Mouse (Mus musculus): ENCODE data around the gene Gkap1. TPM values are rescaled to one million over a fixed set of nuclear protein-coding genes. Genes with fewer than 3 reads are reported as not detected.

Gene Gkap1
- polyA plus RNA-seq, 2 experiments from 2014 or later = 0.22 to 0.74 TPM

DNA sequence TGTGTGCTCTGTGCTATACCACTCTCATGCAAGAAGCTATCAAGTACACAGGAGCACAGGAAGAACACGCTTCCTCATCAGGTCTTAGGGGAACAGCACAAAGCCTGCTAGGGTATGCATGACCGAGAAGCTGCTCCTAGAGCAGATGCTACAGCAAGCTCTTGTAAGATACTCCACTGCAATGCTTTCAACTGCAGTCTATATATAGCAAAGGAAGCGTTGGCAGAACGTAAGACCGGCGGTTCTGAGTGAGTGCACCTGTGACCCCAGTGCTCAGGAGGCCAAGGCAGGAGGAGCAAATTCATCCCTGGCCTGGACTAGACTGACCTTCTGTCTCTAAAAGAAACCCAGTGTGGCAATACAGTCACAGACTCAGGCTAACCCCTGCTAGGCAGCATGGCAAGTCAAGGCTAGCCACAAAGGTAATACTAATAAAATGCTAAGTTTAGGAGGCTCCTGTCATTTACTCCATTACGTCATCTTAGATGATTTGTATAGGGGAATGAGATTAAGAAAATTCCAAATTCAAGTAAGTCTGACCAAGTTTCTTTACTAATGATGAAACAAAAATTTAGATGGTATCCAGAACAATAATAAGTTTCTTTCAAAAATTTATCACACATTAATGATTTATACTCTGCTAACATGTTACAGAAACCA lies 77.4 kb downstream of the Gkap1 start:
- ATAC-seq = no peak

GRCm38 (mm10) chr13:58197211-58197610 lies 78.3 kb downstream of the Gkap1 start:
- no peak for ATAC-seq

- no peak for ATAC-seq
Observed at GRCm38 (mm10) chr13:58194908-58195307, 80.6 kb downstream of the Gkap1 start.

- ATAC-seq = no peak
Observed at GRCm38 (mm10) chr13:58193221-58193620, 82.3 kb downstream of the Gkap1 start.

GRCm38 (mm10) chr13:58192146-58192545 lies 83.4 kb downstream of the Gkap1 start:
- no peak for ATAC-seq

DNA sequence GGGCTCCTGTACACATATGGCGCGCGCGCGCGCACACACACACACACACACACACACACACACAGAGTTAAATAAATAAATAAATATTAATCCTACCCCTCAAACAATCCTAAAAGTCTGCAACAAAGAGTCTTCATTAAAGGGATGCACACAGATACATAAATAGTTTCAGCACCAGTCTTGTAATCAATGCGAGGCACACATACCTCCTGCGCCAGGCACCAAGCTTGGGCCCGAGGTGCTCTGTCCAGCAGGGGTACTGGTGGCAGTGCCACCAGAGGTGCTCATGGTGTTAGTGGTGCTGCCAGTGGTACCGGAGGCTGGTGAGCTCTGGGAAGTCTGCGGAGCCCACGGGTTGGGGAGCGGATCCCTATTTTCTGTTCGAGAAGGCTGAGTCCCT lies 84.0 kb downstream of the Gkap1 start:
- ATAC-seq = no peak

GRCm38 (mm10) chr13:58189473-58189872 lies 86.0 kb downstream of the Gkap1 start:
- ATAC-seq = no peak

DNA sequence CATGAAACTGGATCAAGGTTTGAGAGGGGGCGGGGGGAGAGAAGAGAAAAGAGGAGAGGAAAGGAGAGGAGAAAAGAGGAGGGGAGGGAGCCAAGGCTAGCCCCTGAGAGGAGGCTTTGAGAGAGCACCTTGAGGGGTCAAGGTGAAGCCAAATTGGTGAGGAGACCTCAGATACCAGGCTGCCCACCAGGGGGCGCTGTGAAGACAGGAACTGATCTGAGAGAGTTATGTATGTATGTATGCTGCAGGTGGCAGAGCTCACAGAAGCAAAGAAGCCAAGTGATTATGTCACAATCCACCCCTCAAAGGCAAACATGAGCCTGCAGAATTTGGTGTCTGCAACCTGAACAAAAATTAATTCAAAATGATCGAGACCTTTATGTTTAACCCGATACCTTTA lies 87.1 kb downstream of the Gkap1 start:
- ATAC-seq = peak; percentile 77

DNA sequence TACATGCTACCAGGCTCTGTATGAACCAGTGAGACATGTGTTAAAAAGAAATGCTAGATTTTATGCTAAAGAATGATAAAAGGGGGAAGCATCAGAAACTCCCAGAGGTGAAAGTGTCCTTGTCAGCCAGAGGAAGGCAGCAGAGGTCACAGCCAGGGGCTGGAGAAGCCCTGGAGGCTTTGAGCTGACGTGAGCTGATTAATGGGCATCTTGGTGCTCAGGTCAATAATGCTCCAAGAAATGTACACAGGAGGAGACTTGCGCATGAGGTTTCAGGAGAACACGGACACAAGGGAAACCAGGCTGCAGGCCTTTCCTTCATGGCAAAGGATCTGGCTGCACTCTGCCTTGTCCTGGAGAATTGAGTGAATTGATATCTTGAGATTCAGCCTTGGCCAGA lies 87.7 kb downstream of the Gkap1 start:
- ATAC-seq = no peak

DNA sequence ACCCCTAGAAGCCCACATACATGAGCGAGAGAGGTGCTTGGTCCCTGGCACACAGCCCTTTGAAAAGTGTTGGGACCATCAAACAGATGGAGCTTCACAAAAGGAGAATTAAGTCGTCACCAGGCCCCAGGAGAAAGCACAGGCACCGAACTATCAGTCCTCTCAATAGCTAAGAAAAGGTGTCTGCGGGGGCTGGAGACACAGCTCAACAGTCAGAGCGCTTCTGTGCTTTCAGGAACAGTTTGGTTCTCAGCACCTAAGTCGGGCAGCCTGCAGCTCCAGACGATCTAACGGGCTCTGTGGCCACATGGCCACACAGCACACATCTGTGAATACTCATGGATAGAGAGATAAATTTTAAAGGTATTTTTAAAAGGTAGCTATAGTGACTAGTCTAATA lies 89.2 kb downstream of the Gkap1 start:
- ATAC-seq = no peak

GRCm38 (mm10) chr13:58184111-58184510 lies 91.4 kb downstream of the Gkap1 start:
- ATAC-seq = no peak

Other genes starting within 250 kb of the Gkap1 start
- 1 to 10 TPM; 7.0 to 9.8 TPM for gene Klhl3, start 162.1 kb downstream of the Gkap1 start, polyA plus RNA-seq (2017; shearing (Covaris generic))
- gene Hnrnpa0, start 147.1 kb downstream of the Gkap1 start, polyA plus RNA-seq (2017; shearing (Covaris generic)) = 10 to 100 TPM; 20.5 to 32.4 TPM
- gene Idnk, start 118.0 kb downstream of the Gkap1 start, polyA plus RNA-seq (2017; shearing (Covaris generic)) = 100 to 1,000 TPM; 250 to 265 TPM
- 10 to 100 TPM; 15.4 to 17.0 TPM for gene Ubqln1, start 60.0 kb downstream of the Gkap1 start, polyA plus RNA-seq (2017; shearing (Covaris generic))
- gene Kif27, start 83.4 kb upstream of the Gkap1 start, polyA plus RNA-seq (2017; shearing (Covaris generic)) = not detected
- gene 2210016F16Rik, start 109.5 kb upstream of the Gkap1 start, polyA plus RNA-seq (2017; shearing (Covaris generic)) = 10 to 100 TPM; 25.5 to 29.7 TPM
- gene Rmi1, start 126.5 kb upstream of the Gkap1 start, polyA plus RNA-seq (2017; shearing (Covaris generic)) = 10 to 100 TPM; 24.5 to 25.2 TPM
- 1,000 to 10,000 TPM; 2,185 to 2,296 TPM for gene Hnrnpk, start 127.6 kb upstream of the Gkap1 start, polyA plus RNA-seq (2017; shearing (Covaris generic))

All from activated CD4-positive, CD25-positive, alpha-beta regulatory T cell, adult 4 months (primary cell).